Mouse (Mus musculus): Measurements from ENCODE around the gene Cryba4. TPM values are rescaled to one million over a fixed set of nuclear protein-coding genes. Genes with fewer than 3 reads are reported as not detected.

Gene Cryba4
- polyA plus RNA-seq, 1 experiment from 2014 or later, result 1.5 TPM

DNA sequence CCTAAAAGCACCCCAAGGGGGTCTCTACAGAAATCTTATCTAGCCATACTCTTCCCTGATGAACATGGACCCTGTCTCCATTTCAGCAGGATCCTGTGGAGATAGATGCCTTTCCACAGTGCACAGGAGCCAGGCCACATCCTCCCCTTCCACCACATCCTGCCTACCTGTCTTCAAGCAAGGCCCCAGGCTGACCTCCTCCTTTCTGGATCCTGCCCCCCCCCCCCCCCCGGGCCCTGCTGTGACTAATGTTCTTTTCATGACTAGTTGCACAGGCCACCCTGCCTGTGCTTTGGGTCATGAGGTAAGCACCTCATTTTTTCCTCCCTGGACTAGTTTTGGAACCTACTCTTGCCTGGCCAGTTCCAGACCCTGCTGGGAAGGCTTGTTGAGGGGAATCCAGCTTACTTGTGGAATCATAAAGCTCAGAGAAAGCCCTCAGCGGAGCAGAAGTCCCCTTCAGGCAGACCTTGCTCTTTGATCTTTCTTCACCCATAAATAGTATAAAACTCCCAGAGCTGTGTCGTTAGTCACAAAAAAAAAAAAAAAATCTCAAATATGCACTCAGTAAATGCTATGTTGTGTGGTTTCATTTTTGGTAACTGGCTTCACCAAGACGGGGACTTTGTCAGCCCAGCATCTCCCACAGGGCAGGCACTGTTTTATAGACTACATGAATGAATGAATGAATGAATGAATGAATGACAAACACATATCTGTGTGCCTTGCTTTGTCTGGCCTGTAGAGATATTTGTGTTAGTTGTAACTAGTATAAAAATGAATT, 22.9 kb upstream of the Cryba4 start:
- Histone ChIP-seq H3K4me1 (replicated peaks) (peaks cover 32% of the 10 kb centered on the region), H3K9ac (no peak overlapping the region; the same call in 1 of the 2 replicates), H3K36me3 (no peaks in the 10 kb centered on the region), H3K27me3 (no peaks in the 10 kb centered on the region), H3K9me3 (no peaks in the 10 kb centered on the region), H3K27ac (replicated peaks) (peak overlapping the region; percentile 83; the same call in 1 of the 2 replicates), H3K4me2 (peak overlapping the region; percentile 85), H3K4me3 (peak overlapping the region; percentile 52; the same call in 1 of the 2 replicates)
- WGBS, result 61% methylated on average over 4 of the region's 4 CpGs
- no peak for ATAC-seq (ENCODE audit: low FRiP score, low read depth)

DNA sequence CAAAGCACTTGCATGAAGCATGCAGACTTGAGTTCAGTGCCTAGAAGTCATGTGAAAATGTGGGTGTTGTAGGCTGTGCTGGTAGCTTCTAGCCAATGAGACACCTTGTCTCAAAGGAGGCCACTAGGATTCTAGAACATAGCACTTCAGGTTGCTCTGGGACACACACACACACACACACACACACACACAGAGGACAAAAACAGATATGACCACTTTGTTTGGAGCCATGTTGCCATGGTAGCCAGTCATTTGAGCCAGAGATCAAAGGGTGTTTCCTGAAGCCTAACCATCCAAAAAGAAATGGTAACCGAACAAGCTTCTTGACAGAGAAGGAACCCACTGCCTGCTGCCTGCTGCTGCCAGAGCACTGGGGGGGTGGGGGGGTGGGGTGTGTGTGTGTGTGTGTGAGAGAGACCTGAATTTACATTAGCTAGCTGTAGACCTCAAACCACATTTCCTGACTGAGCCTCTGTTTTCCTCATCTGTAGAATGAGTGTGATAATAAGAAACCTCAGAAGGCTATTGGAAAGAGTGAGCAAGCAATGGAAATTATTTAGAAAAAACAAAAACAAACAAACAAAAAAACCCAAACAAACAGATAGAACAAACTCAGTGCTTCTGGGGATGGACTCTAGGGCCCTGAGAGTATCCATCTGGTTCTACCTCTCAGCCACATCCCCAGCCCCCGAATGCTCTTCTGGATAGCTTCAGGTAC, 21.6 kb upstream of the Cryba4 start:
- Histone ChIP-seq H3K4me1 (replicated peaks) (peaks cover 32% of the 10 kb centered on the region), H3K9ac (no peak overlapping the region), H3K36me3 (no peaks in the 10 kb centered on the region), H3K27me3 (no peaks in the 10 kb centered on the region), H3K4me3 (no peak overlapping the region), H3K9me3 (no peaks in the 10 kb centered on the region), H3K4me2 (no peak overlapping the region), H3K27ac (replicated peaks) (no peak overlapping the region)
- WGBS, result 45% methylated on average over 2 of the region's 2 CpGs
- ATAC-seq (ENCODE audit: low FRiP score, low read depth), result no peak

DNA sequence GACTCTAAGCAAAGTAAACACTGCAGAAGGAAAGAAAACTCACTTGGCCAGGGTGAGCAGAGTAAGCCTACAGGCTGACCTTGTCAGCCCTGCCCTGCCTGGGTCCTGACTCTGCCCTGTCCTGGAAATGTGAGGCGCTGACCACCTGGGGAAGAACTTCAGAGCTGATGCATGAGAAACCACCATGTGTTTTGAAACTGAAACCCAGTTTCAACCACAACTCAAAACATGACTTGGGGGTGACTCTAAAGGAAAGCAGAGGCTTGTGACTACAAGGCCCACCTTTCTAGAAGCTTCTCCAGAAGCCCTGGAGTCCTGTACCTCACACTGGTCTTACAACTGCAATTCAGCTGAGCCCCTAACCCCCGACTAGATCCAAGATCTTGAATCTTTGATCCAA, 20.6 kb upstream of the Cryba4 start:
- WGBS, result 67% methylated on average over 2 of the region's 2 CpGs
- H3K4me1 ChIP-seq (replicated peaks), result peaks cover 29% of the 10 kb centered on the region
- no peak for ATAC-seq (ENCODE audit: low FRiP score, low read depth)
- H3K4me2 ChIP-seq, result no peak overlapping the region
- no peaks in the 10 kb centered on the region for H3K9me3 ChIP-seq
- no peak overlapping the region for H3K9ac ChIP-seq
- no peaks in the 10 kb centered on the region for H3K27me3 ChIP-seq
- H3K4me3 ChIP-seq, result no peak overlapping the region
- no peaks in the 10 kb centered on the region for H3K36me3 ChIP-seq
- no peak overlapping the region for H3K27ac ChIP-seq (replicated peaks)

DNA sequence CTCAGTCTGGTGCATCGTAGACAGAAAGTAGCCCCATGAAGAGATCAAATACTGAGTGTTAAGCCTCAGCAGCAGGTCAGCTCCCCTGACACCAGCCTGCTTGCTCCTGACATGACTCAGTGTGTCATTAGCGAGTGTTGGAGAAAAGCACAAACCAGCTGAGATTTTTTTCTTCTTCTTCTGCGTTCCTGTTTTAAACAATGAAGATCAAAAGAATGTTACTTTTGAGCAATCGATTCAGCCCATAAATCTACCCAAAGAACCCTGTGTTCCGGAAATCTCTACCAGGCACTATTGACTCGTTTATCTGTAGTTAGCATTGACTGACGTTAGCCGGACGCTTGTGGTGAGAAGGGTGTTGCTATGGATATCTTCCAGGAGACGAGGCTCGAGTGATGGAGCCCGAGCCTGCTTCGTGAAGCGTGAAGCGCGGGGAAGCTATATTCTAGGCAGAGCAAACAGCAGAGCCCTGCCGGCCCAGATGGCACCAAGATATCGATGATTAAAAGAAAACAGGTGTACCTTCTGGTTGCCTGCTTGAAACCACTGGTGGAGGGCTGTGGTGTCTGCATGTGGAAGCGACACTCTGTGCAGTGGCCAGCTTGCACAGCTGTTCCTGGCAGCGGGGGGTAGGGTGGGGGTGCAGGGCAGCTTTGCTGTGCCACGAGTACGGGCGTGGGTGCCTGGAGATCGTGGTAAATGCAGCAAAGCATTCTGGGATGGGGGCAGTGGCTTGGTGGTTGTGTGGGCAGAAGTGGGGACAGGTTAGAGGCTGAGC, 18.6 kb upstream of the Cryba4 start:
- no peak overlapping the region for H3K9ac ChIP-seq
- H3K4me1 ChIP-seq (replicated peaks), result peaks cover 19% of the 10 kb centered on the region
- peak overlapping the region; percentile 61 for H3K27ac ChIP-seq (replicated peaks)
- no peaks in the 10 kb centered on the region for H3K36me3 ChIP-seq
- no peaks in the 10 kb centered on the region for H3K9me3 ChIP-seq
- peak overlapping the region; percentile 34 for H3K4me2 ChIP-seq
- no peak overlapping the region for H3K4me3 ChIP-seq
- no peak for ATAC-seq (ENCODE audit: low FRiP score, low read depth)
- 15% methylated on average over 24 of the region's 24 CpGs for WGBS
- no peaks in the 10 kb centered on the region; the same call in 1 of the 2 replicates for H3K27me3 ChIP-seq

DNA sequence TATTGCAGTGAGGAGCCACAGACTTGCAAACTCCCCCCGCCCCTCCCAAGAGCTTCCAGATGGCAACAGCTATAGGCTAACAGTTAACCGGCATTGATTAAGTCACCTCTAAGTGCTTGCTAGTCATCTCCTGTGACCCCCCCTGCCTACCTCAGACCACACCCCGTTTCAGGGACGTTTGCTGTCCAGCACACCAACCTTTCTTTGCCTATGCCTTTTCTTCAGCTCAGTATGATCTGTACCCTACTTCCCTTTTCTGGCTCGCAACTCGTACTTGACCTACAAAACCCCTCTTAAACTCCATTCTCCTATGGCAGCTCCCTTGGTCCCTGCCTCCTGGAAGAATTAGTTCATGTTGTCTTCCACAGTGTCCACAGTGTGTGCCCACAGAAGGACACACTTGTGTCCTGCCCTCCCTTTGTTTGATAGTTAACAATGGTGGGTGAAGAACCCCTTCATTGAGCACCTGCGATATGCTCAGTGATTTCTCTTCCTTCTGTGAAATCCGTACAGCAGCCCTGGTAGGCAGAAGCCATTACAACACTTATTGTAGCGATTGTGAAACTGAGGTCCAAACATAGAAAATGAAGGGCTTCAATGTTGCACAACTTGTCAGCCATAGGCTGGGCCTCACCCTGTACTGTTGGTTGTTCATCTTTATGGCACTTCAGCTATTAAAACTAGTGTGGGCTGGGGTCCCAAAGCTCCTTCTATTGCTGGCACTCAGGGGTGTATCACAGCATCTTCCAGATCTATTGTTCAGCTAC, 13.9 kb upstream of the Cryba4 start:
- Histone ChIP-seq H3K9ac (no peak overlapping the region), H3K36me3 (no peaks in the 10 kb centered on the region), H3K4me1 (replicated peaks) (peaks cover 15% of the 10 kb centered on the region), H3K4me2 (peak overlapping the region; percentile 23; the same call in 1 of the 2 replicates), H3K27me3 (no peaks in the 10 kb centered on the region; the same call in 1 of the 2 replicates), H3K9me3 (no peaks in the 10 kb centered on the region), H3K27ac (replicated peaks) (no peak overlapping the region), H3K4me3 (no peak overlapping the region)
- 63% methylated on average over 9 of the region's 9 CpGs for WGBS
- no peak for ATAC-seq (ENCODE audit: low FRiP score, low read depth)

DNA sequence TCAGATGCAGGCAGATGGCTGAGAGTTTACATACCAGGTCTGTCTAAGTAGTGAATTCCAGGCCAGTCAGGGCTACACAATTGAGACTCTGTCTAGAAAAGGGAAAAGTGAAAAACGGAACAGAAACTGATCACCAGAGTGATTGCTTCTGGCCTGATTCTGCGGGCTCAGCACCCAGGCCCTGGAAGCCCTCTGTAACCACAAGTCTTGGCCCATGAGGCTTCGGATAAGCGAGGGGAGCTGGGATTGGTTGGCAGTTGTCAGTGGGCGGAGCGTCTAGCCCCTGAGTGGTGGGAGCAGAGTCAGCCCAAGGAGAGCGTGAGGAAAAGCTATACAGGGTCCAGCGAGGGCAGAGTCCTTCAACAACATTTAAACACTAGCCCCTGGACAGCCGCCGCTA, 13.2 kb upstream of the Cryba4 start:
- Histone ChIP-seq H3K9ac (no peak overlapping the region), H3K27me3 (no peaks in the 10 kb centered on the region; the same call in 1 of the 2 replicates), H3K4me1 (replicated peaks) (peaks cover 8% of the 10 kb centered on the region), H3K27ac (replicated peaks) (no peak overlapping the region), H3K4me3 (no peak overlapping the region), H3K9me3 (no peaks in the 10 kb centered on the region), H3K36me3 (no peaks in the 10 kb centered on the region), H3K4me2 (peak overlapping the region; percentile 23; the same call in 1 of the 2 replicates)
- WGBS, result 14% methylated on average over 10 of the region's 10 CpGs
- ATAC-seq (ENCODE audit: low FRiP score, low read depth), result no peak

DNA sequence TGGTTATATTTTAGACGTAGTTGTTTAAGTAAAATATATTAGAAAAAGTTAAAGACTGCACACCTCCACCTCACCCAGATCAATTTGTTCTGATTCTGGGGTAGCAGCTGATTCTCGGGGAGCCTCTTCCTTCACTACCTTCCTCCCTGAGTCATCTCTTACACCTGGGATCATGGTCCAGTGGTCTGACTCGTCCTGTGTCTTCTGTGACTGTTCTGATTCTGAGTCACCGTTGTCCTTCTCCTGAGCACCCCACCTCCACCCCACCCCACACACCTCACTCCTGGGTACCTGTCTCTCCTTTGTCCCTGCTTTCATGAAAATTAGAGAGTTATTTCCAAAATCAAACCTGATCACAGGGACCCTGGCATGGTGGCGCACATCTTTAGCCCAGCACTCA, 12.8 kb upstream of the Cryba4 start:
- H3K4me3 ChIP-seq, result no peak overlapping the region
- no peak overlapping the region for H3K9ac ChIP-seq
- H3K36me3 ChIP-seq, result no peaks in the 10 kb centered on the region
- no peaks in the 10 kb centered on the region for H3K9me3 ChIP-seq
- H3K4me1 ChIP-seq (replicated peaks), result peaks cover 5% of the 10 kb centered on the region; the same call in 1 of the 2 replicates
- H3K4me2 ChIP-seq, result no peak overlapping the region
- H3K27me3 ChIP-seq, result no peaks in the 10 kb centered on the region; the same call in 1 of the 2 replicates
- WGBS, result 91% methylated on average over 5 of the region's 5 CpGs
- ATAC-seq (ENCODE audit: low FRiP score, low read depth), result no peak
- H3K27ac ChIP-seq (replicated peaks), result no peak overlapping the region

DNA sequence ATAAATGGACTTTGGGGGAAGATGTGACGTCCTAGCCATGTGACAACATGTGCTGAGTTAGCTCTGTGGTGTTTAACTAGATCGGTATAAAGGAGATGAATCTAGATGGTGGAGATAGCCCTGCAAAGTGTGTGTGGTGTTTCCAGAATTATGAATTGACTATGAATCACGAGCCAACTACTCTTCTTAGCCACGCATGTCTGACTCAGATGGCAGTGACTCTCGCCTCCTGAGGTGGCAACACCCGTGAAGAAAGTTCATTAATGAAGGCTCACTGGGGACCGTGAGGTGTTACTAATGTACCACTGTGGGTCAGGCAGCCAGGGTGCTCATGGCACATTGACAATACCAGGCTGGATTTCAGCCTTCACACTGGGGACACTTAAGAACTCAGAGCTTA, 11.8 kb upstream of the Cryba4 start:
- 87% methylated on average over 7 of the region's 7 CpGs for WGBS
- no peak overlapping the region for H3K9ac ChIP-seq
- H3K9me3 ChIP-seq, result no peaks in the 10 kb centered on the region
- no peak overlapping the region for H3K27ac ChIP-seq (replicated peaks)
- no peak overlapping the region for H3K4me2 ChIP-seq
- no peak for ATAC-seq (ENCODE audit: low FRiP score, low read depth)
- H3K4me3 ChIP-seq, result no peak overlapping the region
- H3K4me1 ChIP-seq (replicated peaks), result peaks cover 5% of the 10 kb centered on the region; the same call in 1 of the 2 replicates
- H3K36me3 ChIP-seq, result no peaks in the 10 kb centered on the region
- H3K27me3 ChIP-seq, result no peaks in the 10 kb centered on the region; the same call in 1 of the 2 replicates

DNA sequence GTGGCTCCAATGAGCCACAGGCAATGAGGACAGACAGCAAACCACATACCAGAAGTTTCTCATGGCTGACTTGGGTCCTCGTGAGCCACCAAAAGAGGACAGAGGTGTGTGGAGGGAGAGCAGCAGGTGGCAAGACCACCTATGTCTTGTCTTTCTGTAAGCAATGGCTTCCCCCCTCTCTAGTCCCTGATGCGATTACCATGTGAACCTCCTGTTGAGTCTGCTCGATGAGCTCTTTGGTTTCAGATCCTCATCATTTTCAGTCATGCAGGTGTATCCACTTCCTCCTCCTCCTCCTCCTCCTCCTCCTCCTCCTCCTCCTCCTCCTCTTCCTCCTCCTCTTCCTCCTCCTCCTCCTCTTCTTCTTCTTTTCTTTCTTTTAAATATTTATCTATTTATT, 8.5 kb upstream of the Cryba4 start:
- H3K36me3 ChIP-seq, result no peaks in the 10 kb centered on the region
- no peak for ATAC-seq (ENCODE audit: low FRiP score, low read depth)
- no peak overlapping the region for H3K4me3 ChIP-seq
- WGBS, result 81% methylated on average over 3 of the region's 3 CpGs
- H3K27ac ChIP-seq (replicated peaks), result no peak overlapping the region
- H3K4me2 ChIP-seq, result no peak overlapping the region
- peaks cover 10% of the 10 kb centered on the region; the same call in 1 of the 2 replicates for H3K4me1 ChIP-seq (replicated peaks)
- no peaks in the 10 kb centered on the region for H3K9me3 ChIP-seq
- no peak overlapping the region for H3K9ac ChIP-seq
- no peaks in the 10 kb centered on the region for H3K27me3 ChIP-seq

DNA sequence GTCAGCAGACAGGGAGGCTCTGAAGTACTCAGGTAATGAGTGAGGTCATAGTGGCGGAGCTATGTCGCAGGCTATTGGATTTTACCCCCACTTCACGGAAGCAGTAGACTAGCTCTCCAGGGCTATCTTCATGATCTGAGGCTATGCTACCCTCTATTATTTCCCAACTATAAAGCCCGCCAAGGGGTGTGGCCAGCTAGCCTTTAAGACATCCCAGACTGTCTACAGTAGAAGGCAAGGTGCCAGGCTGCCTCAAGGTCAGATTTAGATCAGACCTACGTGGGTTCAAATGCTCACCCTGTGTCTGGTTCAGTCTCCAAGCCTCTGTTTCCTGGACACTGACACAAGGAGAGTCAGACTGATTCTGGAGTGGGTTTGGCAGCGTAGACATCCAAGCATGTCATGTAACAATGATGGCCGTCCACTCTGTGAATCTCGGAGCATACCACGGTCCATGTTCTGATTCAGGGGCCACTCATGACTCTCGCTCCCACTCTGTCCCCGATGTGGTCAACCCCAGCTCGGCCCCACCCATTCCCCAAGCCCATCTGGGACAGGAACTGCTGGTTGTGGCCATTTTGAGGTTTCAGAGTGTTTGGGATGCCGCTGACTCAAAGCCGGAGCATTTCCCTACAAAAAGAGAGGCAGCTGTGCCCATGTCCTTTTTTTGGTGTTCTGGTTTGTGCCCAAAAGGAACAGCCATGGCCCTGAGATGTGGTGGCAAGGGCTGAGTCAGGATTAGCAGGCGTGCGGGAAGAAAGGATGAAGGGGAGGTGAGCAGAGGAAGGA, 7.7 kb upstream of the Cryba4 start:
- H3K27ac ChIP-seq (replicated peaks), result no peak overlapping the region
- no peak overlapping the region for H3K4me2 ChIP-seq
- no peaks in the 10 kb centered on the region for H3K9me3 ChIP-seq
- no peak overlapping the region for H3K9ac ChIP-seq
- 87% methylated on average over 16 of the region's 16 CpGs for WGBS
- no peak overlapping the region for H3K4me3 ChIP-seq
- H3K36me3 ChIP-seq, result no peaks in the 10 kb centered on the region
- no peak for ATAC-seq (ENCODE audit: low FRiP score, low read depth)
- no peaks in the 10 kb centered on the region for H3K27me3 ChIP-seq
- H3K4me1 ChIP-seq (replicated peaks), result peaks cover 14% of the 10 kb centered on the region

DNA sequence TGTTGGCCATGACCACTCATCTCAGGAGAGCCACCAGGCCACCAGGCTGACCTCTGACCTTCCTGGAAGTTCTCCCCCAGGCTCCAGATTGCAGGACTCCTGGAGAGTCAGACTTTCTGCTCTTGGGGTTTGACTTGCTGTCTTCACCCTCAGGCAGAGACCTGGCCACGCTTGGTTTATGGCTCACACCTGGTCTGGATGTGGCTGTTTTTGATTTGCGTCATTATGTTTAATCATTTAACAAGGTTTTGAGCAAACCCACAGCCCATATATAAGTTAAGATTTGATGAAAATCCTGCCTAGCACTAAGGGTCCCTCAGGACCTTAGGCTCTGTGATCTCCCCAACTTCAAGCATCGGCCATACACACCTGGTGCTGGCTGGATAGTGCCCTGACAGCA, 5.6 kb upstream of the Cryba4 start:
- no peak overlapping the region for H3K9ac ChIP-seq
- H3K9me3 ChIP-seq, result no peaks in the 10 kb centered on the region
- ATAC-seq (ENCODE audit: low FRiP score, low read depth), result no peak
- no peaks in the 10 kb centered on the region for H3K36me3 ChIP-seq
- WGBS, result 85% methylated on average over 3 of the region's 3 CpGs
- no peak overlapping the region for H3K27ac ChIP-seq (replicated peaks)
- peaks cover 23% of the 10 kb centered on the region for H3K4me1 ChIP-seq (replicated peaks)
- no peaks in the 10 kb centered on the region for H3K27me3 ChIP-seq
- H3K4me2 ChIP-seq, result no peak overlapping the region
- no peak overlapping the region for H3K4me3 ChIP-seq
